Mouse (Mus musculus): ENCODE data around the gene Gtf3a.

Gtf3a gene

DNA sequence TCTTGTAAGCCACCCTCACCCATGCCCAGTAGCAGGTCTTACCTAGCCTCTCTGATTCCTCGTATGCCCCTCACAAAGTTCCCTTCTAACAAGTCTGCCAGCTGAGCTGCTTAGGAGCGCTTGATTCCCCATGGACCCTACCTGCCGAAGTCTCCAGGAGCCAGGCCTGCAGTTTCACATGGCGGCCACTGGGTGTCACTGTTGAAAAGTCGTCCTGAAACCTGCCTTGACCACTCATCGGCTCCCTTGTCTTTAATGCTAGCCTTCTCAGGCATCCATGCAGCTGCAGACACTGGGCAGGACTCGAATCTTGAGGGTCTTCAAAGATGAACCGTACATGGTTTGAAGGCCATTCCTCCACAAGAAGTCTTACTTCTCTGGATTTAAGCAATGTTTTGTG is 34.8 kb downstream of the Gtf3a start:
- DNase-seq (ENCODE audit: low spot score in 2 of 2) = peak; percentile 33 to 48

- no peak for DNase-seq (ENCODE audit: low spot score in 2 of 2)
Observed at GRCm38 (mm10) chr5:146985725-146986433, 37.4 kb downstream of the Gtf3a start.

GRCm38 (mm10) chr5:146987588-146987987 is 39.1 kb downstream of the Gtf3a start:
- no peak for DNase-seq (ENCODE audit: low spot score in 2 of 2)

GRCm38 (mm10) chr5:146989051-146989450 is 40.6 kb downstream of the Gtf3a start:
- DNase-seq (ENCODE audit: low spot score in 2 of 2) = no peak

GRCm38 (mm10) chr5:146993509-146993908 is 45.1 kb downstream of the Gtf3a start:
- DNase-seq (ENCODE audit: low spot score in 2 of 2) = no peak

DNA sequence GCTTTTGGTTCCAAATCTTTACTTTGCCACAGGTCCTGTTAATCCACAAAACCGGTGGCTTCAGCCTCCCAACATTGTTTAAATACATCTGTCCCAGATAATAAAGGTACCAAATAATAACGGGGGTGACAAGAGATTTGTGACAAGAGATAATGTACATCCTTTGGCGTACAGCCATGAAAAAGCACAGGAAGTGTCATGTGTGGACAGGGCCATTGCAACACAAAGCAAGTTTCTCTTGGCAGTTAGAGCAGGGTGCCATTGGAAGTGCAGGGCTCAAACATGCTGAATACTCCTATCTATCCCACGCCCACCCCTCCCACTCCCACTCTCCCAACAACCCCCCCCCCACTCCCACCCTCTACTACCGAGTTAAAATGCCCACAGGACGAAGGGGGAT is 46.5 kb downstream of the Gtf3a start:
- DNase-seq (ENCODE audit: low spot score in 2 of 2) = no peak

GRCm38 (mm10) chr5:146996812-146997211 is 48.4 kb downstream of the Gtf3a start:
- DNase-seq (ENCODE audit: low spot score in 2 of 2) = no peak

GRCm38 (mm10) chr5:146998802-146999201 is 50.3 kb downstream of the Gtf3a start:
- DNase-seq (ENCODE audit: low spot score in 2 of 2) = no peak

GRCm38 (mm10) chr5:147001312-147001711 is 52.9 kb downstream of the Gtf3a start:
- DNase-seq (ENCODE audit: low spot score in 2 of 2) = no peak

- no peak for DNase-seq (ENCODE audit: low spot score in 2 of 2)
Observed at GRCm38 (mm10) chr5:147003303-147003702, 54.8 kb downstream of the Gtf3a start.
